Mouse (Mus musculus) CD4-positive naive resting alpha-beta T cell, adult 76 days (primary cell): ENCODE data around the gene Msantd1. TPM values are rescaled to one million over a fixed set of nuclear protein-coding genes. Genes with fewer than 3 reads are reported as not detected.

Experiments used
- total RNA-seq: library from RNA; stranded (reverse); gene quantifications from one replicate; pipeline ENCODE4 v1.2.4, GENCODE M21; 2023

Msantd1 gene
- total RNA-seq = 3.2 TPM

GRCm38 (mm10) chr5:34907910-34908725, at the start of gene Msantd1:
TSS of gene Msantd1 (plus strand) at chr5:34908012.

DNA sequence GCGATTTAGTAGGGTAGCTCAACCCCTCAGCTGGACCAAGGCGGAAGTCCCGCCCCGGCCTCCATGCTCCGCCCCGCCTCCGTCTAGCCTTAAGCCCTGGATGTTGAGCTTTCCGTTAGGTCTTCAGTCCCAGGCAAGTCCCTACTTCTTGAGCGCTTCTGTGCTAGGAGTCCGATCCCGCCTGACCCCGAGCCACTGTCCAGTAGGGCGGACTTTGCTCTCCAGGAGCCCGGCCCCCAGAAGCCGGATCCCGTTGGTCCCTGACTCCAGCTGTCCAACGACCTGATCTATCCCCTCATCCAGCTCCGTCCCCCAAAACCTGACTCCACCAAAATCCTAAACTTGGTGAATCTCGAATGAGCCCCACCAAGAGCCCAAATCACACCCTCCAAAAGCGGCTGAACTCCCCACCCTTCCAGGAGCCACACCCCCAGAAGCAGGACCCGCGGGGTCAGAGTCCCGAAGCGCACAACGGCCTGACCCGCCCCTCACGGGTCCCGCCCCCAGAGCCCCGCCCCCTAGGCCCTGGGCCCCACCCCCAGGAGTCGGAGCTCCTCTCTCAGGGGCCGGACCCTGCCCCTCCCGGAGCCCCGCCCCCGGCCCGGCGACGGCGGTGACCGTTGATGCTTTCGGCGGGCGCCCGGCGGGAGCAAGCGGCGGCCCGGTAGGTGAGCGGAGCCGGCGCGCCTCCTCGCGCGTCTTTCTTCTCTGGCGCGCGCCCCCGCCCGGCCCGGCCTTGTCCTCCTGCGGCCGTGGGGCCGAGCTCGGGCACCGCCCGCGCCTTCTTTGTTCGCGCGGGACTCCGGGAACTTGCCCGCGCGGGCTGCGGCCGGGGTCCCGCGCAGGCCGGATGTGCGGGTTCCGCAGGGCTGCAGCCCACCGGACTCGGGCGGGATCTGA, 41.3 kb downstream of the Msantd1 start, which contains the start of gene Rgs12:
Gene Rgs12, plus strand, starts transcription at position 585 of the 900 bp plus-strand sequence.

Other genes with a start within 250 kb of the Msantd1 start
- gene Nop14, start 247.9 kb upstream of the Msantd1 start, total RNA-seq = 45.9 TPM
- gene Grk4, start 247.6 kb upstream of the Msantd1 start, total RNA-seq = 4.9 TPM
- 61.2 TPM for gene Htt, start 146.3 kb upstream of the Msantd1 start, total RNA-seq
- gene Rgs12, start 41.4 kb downstream of the Msantd1 start, total RNA-seq = 3.7 TPM
- not detected for gene Hgfac, start 133.5 kb downstream of the Msantd1 start, total RNA-seq
- gene Dok7, start 148.8 kb downstream of the Msantd1 start, total RNA-seq = not detected
- gene Lrpap1, start 197.8 kb downstream of the Msantd1 start, total RNA-seq = 53.6 TPM